Mouse (Mus musculus) forebrain, embryonic 12.5 days (tissue): ENCODE measurements around the gene Sf1. TPM values are rescaled to one million over a fixed set of nuclear protein-coding genes. Genes with fewer than 3 reads are reported as not detected.

Experiments used
- ATAC-seq: fragments of 200-750 bp; cut with Nextera tagmentation; 2 replicates; pipeline ENCODE4 v1.8.0; 2017; ENCODE audit warnings: moderate TSS enrichment; ENCODE audit not compliant: low FRiP score
- H3K27ac ChIP-seq: fragments of 300-500 bp; sonication (generic); 2 replicates; pipeline ENCODE4 v1.5.1; 2016; ENCODE audit warnings: mild to moderate bottlenecking
- H3K27me3 ChIP-seq: fragments of 300-500 bp; sonication (generic); 2 replicates; pipeline ENCODE4 v1.6.1; 2016; ENCODE audit warnings: mild to moderate bottlenecking
- H3K36me3 ChIP-seq: fragments of 300-500 bp; sonication (generic); replicated peaks from 2 replicates; pipeline ENCODE4 v1.6.1; 2016; ENCODE audit warnings: mild to moderate bottlenecking
- H3K4me1 ChIP-seq: fragments of 300-500 bp; sonication (generic); 2 replicates; pipeline ENCODE4 v1.6.1; 2016
- H3K4me2 ChIP-seq: fragments of 300-500 bp; sonication (generic); 2 replicates; pipeline ENCODE4 v1.6.1; 2016; ENCODE audit warnings: mild to moderate bottlenecking, moderate library complexity
- H3K4me3 ChIP-seq: fragments of 300-500 bp; sonication (generic); replicated peaks from 2 replicates; pipeline ENCODE4 v1.5.1; 2016; ENCODE audit warnings: mild to moderate bottlenecking
- H3K9ac ChIP-seq: fragments of 300-500 bp; sonication (generic); 2 replicates; pipeline ENCODE4 v1.6.1; 2016; ENCODE audit warnings: mild to moderate bottlenecking
- H3K9me3 ChIP-seq: fragments of 300-500 bp; sonication (generic); 2 replicates; pipeline ENCODE4 v1.6.1; 2016
- WGBS: fragments of 180-500 bp; shearing (Covaris S2); methylation state at CpG from one replicate; pipeline ENCODE4 v1.1.7; 2016; 5-methylcytosine and 5-hydroxymethylcytosine counted together
- polyA plus RNA-seq: library from polyadenylated mRNA; unstranded; fragments of >200 nt; fragmentation: Nextera tagmentation; extraction: Ambion mirVana; gene quantifications from 2 replicates; pipeline ENCODE4 v1.2.1, GENCODE M21; 2016

Sf1 gene
- polyA plus RNA-seq, 1 experiment from 2014 or later: 204 TPM

DNA sequence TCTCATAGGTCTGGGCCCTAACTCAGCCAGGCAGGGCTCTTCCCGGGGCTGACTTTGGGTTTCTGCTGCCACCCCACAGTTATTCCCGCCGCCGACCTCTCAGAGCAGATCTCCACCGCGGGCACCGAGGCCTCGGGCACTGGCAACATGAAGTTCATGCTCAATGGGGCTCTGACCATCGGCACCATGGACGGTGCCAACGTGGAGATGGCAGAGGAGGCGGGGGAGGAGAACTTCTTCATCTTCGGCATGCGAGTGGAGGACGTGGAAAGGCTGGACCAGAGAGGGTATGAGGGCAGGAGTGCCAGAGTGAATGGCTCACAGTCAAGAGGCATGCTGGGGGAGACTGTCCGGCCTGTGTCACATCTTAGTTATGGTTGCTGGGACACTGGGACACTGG, 30.1 kb downstream of the Sf1 start:
- Histone ChIP-seq H3K9ac (no peak overlapping the region), H3K4me1 (peaks cover 13% of the 10 kb centered on the region), H3K36me3 (no peaks in the 10 kb centered on the region), H3K4me3 (no peak overlapping the region), H3K27ac (no peak overlapping the region), H3K4me2 (no peak overlapping the region), H3K9me3 (no peaks in the 10 kb centered on the region), H3K27me3 (peaks cover 19% of the 10 kb centered on the region; the same call in 1 of the 2 replicates)
- no peak for ATAC-seq
- WGBS: 92% methylated on average over 16 of the region's 16 CpGs

DNA sequence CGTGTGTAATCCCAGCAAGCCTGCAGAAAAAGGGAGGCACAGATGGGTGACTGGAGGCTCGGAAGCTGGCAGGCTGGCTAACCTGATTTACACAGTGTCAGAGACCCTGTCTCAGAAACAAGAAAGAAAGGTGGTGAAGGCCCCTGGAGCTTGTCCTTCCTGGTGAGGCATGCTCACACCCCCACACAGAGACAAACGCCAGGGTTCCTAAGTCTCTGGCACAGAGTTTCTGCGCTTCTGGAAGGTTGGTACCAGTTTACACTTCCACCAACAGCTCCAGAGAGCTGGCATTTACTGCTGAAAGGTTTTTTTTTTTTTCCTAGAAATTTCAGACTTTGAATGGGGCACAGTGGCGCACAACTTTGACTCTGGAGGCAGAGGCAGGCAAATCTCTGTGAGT, 32.7 kb downstream of the Sf1 start:
- H3K4me1 ChIP-seq: peaks cover 31% of the 10 kb centered on the region
- WGBS: 93% methylated on average over 5 of the region's 5 CpGs

DNA sequence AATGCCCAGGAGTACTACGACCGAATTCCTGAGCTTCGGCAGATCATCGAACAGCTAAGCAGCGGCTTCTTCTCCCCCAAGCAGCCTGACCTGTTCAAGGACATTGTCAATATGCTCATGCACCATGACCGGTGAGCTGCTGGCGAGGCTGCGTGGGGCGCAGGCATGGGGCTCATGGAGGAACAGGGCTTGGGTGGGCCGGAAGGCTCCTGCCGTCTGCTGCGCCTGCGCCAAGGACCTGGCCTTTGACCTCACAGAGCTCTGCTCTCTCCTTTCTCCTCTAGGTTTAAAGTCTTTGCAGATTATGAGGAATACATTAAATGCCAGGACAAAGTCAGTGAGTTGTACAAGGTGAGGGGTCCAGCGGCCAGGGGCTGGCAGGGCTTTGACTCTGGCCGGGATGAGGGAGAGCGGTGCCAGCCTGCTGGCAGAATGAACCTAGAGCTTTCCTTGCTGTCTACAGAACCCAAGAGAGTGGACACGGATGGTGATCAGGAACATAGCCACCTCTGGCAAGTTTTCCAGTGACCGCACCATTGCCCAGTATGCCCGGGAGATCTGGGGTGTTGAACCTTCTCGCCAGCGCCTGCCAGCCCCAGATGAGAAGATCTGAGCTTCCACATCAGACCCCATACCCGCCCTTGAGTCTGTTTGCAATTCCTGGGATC, 34.2 kb downstream of the Sf1 start:
- Histone ChIP-seq H3K4me3 (no peak overlapping the region), H3K4me1 (peaks cover 40% of the 10 kb centered on the region), H3K27ac (no peak overlapping the region), H3K27me3 (peaks cover 50% of the 10 kb centered on the region), H3K36me3 (no peaks in the 10 kb centered on the region), H3K9ac (no peak overlapping the region), H3K4me2 (peak overlapping the region; percentile 100), H3K9me3 (no peaks in the 10 kb centered on the region)
- 87% methylated on average over 22 of the region's 22 CpGs for WGBS
- ATAC-seq: no peak

More for the DNA sequence above, 32.7 kb downstream of the Sf1 start:
- Histone ChIP-seq H3K9me3 (no peaks in the 10 kb centered on the region), H3K27me3 (peaks cover 35% of the 10 kb centered on the region), H3K4me3 (no peak overlapping the region), H3K9ac (no peak overlapping the region), H3K36me3 (no peaks in the 10 kb centered on the region), H3K4me2 (no peak overlapping the region), H3K27ac (no peak overlapping the region)
- ATAC-seq: no peak

DNA sequence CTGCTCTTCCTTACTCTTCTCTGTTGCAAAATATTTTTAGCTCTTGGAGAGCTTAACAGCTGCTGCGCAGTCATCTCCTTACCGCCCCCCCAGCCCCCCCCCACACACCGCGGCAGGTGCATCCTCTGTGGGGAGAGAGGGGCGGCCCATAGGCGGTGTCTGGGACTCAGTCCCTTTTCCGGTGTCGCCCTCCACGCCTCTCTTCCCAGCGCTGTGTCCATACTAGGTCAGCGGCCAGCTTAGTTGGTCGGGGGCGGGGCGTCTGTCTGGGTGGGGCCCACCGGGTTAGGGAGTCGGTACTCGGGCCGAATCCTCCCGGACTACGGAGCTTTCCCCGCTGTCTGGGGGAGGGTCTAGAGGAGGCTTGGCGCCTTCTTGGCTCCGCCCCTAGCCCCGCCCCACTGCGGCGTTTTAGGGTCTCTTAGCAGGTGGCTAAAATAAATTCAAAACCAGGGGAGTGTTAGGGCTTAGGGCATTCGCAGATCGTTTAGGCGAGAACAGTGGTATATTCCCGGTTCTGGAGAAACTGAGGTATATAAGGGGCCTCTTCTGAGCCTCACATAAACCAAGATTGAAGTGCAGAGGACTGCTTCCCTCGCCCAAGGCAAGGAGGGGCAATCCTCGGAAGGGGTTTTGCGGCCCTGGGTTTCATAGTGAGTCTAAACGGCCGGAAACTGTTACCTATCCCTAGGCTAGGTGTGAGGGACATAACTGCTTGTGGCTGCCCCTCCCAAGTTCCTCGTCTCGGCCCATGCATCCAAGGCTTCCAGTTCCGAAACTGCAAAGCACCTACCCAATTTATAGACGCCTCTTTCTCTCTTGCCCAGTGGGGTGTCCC, 35.2 kb downstream of the Sf1 start:
- Histone ChIP-seq H3K9me3 (no peaks in the 10 kb centered on the region), H3K4me3 (peak overlapping the region; percentile 72), H3K27ac (peak overlapping the region; percentile 65), H3K27me3 (peaks cover 60% of the 10 kb centered on the region), H3K36me3 (no peaks in the 10 kb centered on the region), H3K9ac (peak overlapping the region; percentile 77), H3K4me1 (peaks cover 49% of the 10 kb centered on the region), H3K4me2 (peak overlapping the region; percentile 100)
- ATAC-seq: peak; percentile 59
- WGBS: under 1% methylated on average over 39 of the region's 39 CpGs

DNA sequence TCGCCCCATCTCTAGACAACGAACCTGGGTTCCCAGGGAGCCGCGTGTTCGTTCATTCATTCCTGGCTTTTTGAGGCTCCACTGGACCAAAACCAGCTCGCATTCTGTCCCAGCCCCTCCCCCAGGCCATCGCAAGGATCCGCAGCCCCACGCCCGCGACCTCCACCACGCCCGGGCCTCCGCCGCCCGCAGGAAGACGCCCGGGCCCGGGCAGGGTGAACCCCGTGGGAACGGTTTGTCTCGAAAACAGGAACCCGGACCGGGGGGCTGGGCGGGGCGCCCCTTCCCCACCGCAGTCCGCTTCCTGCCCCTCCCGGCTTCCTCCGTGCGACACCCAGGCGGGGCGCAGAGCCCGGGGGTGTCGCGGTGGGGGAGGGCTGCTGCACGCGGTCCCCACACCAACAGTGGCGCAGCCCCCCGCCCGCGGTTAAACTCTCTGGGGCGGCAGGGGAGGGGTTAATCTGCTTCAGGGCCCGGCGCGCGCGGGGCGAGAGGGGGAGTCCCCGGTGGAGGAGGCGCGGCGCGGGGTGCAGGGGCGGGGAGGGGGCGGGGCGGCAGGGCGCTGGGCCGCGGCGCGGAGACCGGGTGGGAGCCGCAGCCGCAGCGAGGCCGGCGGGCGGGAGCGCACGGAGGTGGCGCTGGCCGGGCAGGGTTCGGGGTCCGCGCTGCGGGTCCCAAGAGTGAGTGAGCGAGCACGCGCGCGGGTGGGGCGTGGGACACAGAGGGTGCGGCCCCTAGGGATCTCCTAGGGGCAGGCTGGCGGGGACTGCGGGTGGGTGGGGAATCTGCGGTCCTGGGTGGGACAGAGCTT, 36.0 kb downstream of the Sf1 start, which contains the start of gene Rasgrp2:
Rasgrp2 (plus strand) TSS at position 56 of the 811 bp plus-strand sequence.
- Histone ChIP-seq H3K4me2 (peak within 1 kb of the TSS; percentile 100), H3K9me3 (no peaks in the 10 kb centered on the region), H3K4me1 (peaks cover 49% of the 10 kb centered on the region), H3K36me3 (no peaks in the 10 kb centered on the region), H3K27me3 (peaks cover 64% of the 10 kb centered on the region), H3K9ac (peak within 1 kb of the TSS; percentile 77), H3K4me3 (peak within 1 kb of the TSS; percentile 72), H3K27ac (peak within 1 kb of the TSS; percentile 65)
- under 1% methylated on average over 79 of the region's 87 CpGs for WGBS
- ATAC-seq: peak; percentile 42

DNA sequence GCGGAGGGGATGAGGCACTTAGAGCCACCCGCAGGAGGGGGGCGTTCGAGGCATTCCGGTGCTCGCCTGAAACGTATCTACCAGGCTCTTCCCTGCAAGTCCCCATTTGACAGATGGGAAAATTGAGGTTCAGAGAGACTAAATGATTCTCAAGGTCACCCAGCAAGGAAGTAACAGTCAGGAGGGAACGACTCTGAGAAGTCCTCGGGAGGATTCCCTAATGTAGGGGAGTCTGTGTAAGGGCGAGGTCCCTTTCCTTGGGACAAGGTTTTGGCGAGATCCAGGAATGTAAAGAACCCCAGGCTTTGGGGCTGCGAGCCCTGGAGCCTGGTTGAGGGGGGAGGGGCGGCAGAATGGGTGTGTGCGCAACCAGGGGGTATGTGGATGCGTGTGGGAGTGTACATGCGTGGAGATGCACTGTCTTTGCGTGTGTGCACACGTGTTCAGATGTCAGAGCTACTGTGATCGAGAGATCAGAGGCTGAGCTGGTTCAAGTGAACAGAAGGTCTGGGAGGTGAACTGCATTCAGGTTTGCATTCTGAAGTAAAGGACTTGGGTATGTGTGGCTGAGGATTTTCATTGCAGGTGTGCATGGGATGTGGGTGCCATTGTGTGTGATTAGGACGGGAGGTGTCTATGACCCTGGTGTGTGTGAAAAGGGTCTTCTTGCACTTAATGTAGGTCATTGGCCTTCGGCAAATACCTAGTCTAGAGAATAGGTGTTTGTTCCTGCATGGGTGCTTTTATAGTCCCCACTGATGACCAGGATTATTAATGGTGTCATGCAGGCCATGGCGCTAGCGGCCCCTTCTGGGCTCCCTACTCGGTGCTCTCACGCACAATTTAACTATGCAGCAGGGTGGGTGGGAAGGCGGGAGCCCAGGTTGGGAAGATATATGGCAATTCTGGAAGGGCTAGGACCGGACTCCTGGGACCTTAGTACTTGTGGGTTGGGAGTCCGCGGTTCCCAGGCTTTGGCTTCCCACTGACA, 36.9 kb downstream of the Sf1 start:
- Histone ChIP-seq H3K36me3 (no peaks in the 10 kb centered on the region), H3K4me3 (peak overlapping the region; percentile 72), H3K27ac (no peak overlapping the region), H3K9me3 (no peaks in the 10 kb centered on the region), H3K27me3 (peaks cover 64% of the 10 kb centered on the region), H3K4me1 (peaks cover 49% of the 10 kb centered on the region), H3K9ac (peak overlapping the region; percentile 77), H3K4me2 (peak overlapping the region; percentile 100)
- 4% methylated on average over 29 of the region's 29 CpGs for WGBS
- ATAC-seq: no peak

DNA sequence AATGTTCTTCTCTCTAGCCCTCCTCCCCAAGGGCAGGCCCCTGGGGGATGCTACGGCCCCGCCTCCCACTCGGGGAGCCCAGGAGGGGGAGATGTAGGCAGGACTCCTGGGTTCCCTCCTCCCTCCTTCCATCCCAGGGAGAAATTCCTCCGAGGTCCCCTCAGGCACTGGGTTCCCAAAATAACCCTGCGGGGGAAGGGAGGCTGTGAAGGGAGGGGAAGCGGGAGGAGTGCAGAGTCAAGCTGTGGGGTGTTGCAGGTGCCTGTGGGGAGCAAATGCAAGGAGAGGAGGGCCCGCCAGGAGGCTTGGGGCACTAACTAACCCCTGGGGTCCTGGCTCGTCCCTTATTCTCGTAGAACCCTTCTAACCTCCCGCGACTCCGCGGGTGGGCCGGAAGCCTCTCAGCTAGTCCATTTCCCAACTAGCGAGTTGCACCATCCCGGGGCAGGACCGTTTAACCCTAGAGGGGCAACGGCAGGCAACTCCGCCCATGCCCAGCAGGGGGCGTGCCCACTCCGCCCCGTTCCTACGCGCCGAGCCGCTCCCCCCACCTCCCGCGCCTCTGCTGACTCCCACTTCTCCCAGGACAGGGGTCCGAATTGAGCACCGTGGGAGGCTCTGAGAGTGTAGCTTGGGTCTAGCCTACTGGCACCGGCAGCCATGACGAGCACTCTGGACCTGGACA, 37.8 kb downstream of the Sf1 start:
- Histone ChIP-seq H3K4me3 (peak overlapping the region; percentile 29), H3K9ac (peak overlapping the region; percentile 39), H3K4me2 (peak overlapping the region; percentile 56), H3K36me3 (no peaks in the 10 kb centered on the region), H3K27me3 (peaks cover 64% of the 10 kb centered on the region), H3K27ac (no peak overlapping the region), H3K9me3 (no peaks in the 10 kb centered on the region), H3K4me1 (peaks cover 49% of the 10 kb centered on the region)
- under 1% methylated on average over 32 of the region's 32 CpGs for WGBS
- ATAC-seq: 0 out of 2 replicates have a peak, but pooled peaks have one; percentile 18

DNA sequence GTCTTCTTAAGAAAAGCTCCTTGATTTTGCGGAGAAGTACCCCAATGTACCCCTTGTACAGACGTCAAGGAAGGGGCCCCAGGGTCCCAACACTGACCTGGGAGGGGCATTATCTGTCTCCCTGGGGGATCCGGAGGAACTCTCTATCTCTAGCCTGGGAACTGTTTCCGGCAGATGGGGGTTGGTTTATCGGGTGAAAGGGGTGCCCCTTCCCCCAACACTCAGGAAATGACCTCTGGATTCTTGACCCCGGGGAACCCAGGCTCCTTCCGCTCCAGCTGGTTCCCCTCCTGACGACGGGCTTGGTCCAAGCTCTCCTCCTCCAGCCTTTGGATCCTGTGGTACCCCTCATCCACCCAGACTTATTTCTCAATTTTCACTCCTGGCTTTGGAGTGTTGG, 38.5 kb downstream of the Sf1 start:
- peaks cover 49% of the 10 kb centered on the region for H3K4me1 ChIP-seq
- no peak for ATAC-seq
- H3K36me3 ChIP-seq: no peaks in the 10 kb centered on the region
- peak overlapping the region; percentile 39; the same call in 1 of the 2 replicates for H3K9ac ChIP-seq
- H3K9me3 ChIP-seq: no peaks in the 10 kb centered on the region
- WGBS: 17% methylated on average over 9 of the region's 9 CpGs
- H3K4me2 ChIP-seq: peak overlapping the region; percentile 56
- peaks cover 61% of the 10 kb centered on the region for H3K27me3 ChIP-seq
- peak overlapping the region; percentile 29; the same call in 1 of the 2 replicates for H3K4me3 ChIP-seq
- no peak overlapping the region for H3K27ac ChIP-seq

DNA sequence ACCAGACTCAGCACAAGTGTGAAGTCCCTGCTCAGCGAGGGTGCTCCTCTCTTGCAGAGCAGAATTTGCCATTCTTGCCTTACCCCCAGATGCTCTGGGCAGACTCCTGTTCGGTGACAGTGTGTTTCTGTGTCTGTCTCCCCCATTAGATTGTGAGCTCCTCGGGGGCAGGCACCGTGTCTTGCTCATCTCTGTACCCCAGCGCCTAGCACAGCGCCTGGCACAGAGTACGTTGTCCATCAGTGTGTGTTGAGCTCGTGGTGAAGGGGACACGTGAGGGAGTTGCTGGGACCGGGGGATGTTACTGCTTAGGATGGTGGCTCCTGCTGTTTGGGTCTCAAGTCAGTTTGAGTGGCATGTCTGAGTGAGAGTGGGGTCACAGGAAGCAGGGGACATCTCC, 40.4 kb downstream of the Sf1 start:
- Histone ChIP-seq H3K4me3 (no peak overlapping the region), H3K4me2 (no peak overlapping the region), H3K27me3 (peaks cover 48% of the 10 kb centered on the region), H3K9me3 (no peaks in the 10 kb centered on the region), H3K9ac (no peak overlapping the region), H3K4me1 (peaks cover 42% of the 10 kb centered on the region), H3K36me3 (no peaks in the 10 kb centered on the region), H3K27ac (no peak overlapping the region)
- no peak for ATAC-seq
- 88% methylated on average over 10 of the region's 10 CpGs for WGBS

DNA sequence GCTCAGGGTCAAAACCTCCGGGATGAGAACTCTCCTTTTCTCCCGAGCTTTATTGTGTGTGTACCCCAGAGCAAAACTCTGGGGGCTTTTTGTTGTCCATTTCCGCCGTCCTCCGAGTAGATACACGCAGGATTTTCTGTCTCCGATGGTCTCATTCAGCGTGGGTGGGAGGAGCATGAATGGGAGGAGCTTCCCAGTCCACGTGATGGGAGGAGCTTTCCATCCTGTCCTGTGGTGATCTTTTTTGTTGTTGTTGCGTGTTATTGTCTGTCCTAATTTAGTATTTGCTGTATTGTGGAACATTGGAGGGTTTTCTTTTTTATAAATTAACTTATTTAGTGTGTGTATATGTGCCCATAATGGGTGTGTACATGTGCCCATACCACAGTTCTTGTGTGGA, 41.9 kb downstream of the Sf1 start:
- Histone ChIP-seq H3K4me3 (no peak overlapping the region), H3K4me2 (no peak overlapping the region), H3K27ac (no peak overlapping the region), H3K9ac (no peak overlapping the region), H3K36me3 (no peaks in the 10 kb centered on the region), H3K9me3 (no peaks in the 10 kb centered on the region), H3K27me3 (peaks cover 37% of the 10 kb centered on the region), H3K4me1 (peaks cover 26% of the 10 kb centered on the region)
- WGBS: 70% methylated on average over 10 of the region's 10 CpGs
- ATAC-seq: no peak

DNA sequence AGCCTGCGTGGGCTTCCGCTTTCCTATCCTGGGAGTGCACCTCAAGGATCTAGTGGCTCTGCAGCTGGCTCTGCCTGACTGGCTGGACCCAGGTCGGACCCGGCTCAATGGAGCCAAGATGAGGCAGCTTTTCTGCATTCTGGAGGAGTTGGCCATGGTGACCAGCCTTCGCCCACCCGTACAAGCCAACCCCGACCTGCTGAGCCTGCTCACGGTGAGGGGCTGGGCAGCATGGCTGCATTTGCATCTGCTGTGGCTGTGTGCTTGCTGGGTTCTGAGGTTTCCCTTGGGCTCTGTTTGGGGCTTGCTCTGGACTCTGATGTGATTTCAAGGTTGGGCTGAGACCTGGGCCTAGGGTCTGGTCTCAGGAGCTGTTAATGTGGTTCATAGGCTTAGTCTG, 43.6 kb downstream of the Sf1 start:
- peaks cover 20% of the 10 kb centered on the region for H3K27me3 ChIP-seq
- no peaks in the 10 kb centered on the region for H3K9me3 ChIP-seq
- H3K27ac ChIP-seq: no peak overlapping the region
- H3K36me3 ChIP-seq: no peaks in the 10 kb centered on the region
- no peak overlapping the region for H3K9ac ChIP-seq
- H3K4me1 ChIP-seq: peaks cover 9% of the 10 kb centered on the region; the same call in 1 of the 2 replicates
- H3K4me3 ChIP-seq: no peak overlapping the region
- no peak overlapping the region for H3K4me2 ChIP-seq
- 86% methylated on average over 8 of the region's 8 CpGs for WGBS
- no peak for ATAC-seq
